Mouse (Mus musculus): ENCODE results near the gene Rpusd2. TPM values are rescaled to one million over a fixed set of nuclear protein-coding genes. Genes with fewer than 3 reads are reported as not detected.

Rpusd2 gene
- 4.4 and 4.5 TPM in 2 replicates for polyA plus RNA-seq (2014; fragmentation: Nextera tagmentation; extraction: Ambion mirVana)

DNA sequence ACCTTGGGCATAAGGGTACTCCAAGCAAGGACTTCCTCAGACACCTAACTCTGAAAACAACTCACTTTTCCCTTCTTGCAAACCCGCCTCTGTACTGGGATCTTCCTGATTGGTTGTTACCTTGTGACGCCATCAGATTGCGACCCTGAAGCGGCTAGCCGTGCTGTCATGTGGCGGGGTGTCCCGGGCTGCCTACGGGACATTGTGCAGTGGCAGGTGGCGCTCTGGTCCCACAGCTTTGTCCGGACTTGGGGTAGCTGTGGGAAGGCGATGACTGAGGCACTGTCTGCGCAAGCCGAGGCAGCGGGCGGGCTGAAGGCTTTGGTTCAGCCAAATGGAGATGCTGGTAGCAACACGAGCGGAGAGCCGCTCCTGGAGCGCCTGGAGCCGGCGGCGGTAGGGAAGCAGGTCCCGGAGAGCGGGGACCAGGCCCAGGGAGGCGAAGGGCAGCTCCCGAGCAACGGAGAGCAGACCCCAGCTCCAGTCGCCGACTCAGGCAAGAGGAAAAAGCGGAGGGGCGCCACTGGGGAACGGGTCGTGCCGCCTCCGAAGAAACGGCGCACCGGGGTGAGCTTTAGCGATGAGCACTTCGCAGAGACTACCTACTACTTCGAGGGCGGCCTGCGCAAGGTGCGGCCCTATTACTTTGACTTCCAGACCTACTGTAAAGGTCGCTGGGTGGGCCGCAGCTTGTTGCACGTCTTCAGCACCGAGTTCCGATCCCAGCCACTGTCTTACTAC is at the start of gene Rpusd2:
TSS of gene Rpusd2 (plus strand) at position 135 of the 741 bp plus-strand sequence.
- DNase-seq (peak; percentile 99), ATAC-seq (ENCODE audit: insufficient read depth) (peak; percentile 98)
- Histone ChIP-seq H3K9me3 (ENCODE audit: low read depth, low read length) (no peaks in the 10 kb centered on the region), H3K4me2 (peak within 1 kb of the TSS; percentile 66), H3K27ac (ENCODE audit: low read depth) (peak within 1 kb of the TSS; percentile 93), H3K4me1 (ENCODE audit: insufficient read depth) (no peaks in the 10 kb centered on the region), H3K9ac (peak within 1 kb of the TSS; percentile 84), H3K4me3 (ENCODE audit: low read depth, low read length) (peak within 1 kb of the TSS; percentile 94), H3K36me3 (ENCODE audit: insufficient read depth) (peaks cover 24% of the 10 kb centered on the region), H3K27me3 (ENCODE audit: insufficient read depth, low read length) (no peaks in the 10 kb centered on the region)
- TF ChIP-seq CTCF (IDR thresholded peaks at IDR 0.05; ENCODE audit: low read depth) = peak; percentile 31; the same call in 1 of the 2 replicates
- WGBS = under 1% methylated on average over 49 of the region's 49 CpGs

- H3K9ac ChIP-seq = no peak overlapping the region
- H3K4me3 ChIP-seq (ENCODE audit: low read depth, low read length) = no peak overlapping the region
- no peaks in the 10 kb centered on the region for H3K9me3 ChIP-seq (ENCODE audit: low read depth, low read length)
- ATAC-seq (ENCODE audit: insufficient read depth) = no peak
- H3K4me2 ChIP-seq = no peak overlapping the region
- 0 out of 2 replicates have a peak, but pooled peaks cover 5% of the 10 kb centered on the region for H3K27me3 ChIP-seq (ENCODE audit: insufficient read depth, low read length)
- H3K27ac ChIP-seq (ENCODE audit: low read depth) = no peak overlapping the region
- H3K4me1 ChIP-seq (ENCODE audit: insufficient read depth) = no peaks in the 10 kb centered on the region
- no peaks in the 10 kb centered on the region for H3K36me3 ChIP-seq (ENCODE audit: insufficient read depth)
- DNase-seq = no peak
- TF ChIP-seq CTCF (IDR thresholded peaks at IDR 0.05; ENCODE audit: low read depth) = no peak
- WGBS = 52% methylated on average over 5 of the region's 5 CpGs
Measured at GRCm38 (mm10) chr2:118995490-118995889, 39.1 kb upstream of the Rpusd2 start.

GRCm38 (mm10) chr2:118995919-118996797 is 38.4 kb upstream of the Rpusd2 start:
- no peak overlapping the region for H3K27ac ChIP-seq (ENCODE audit: low read depth)
- no peaks in the 10 kb centered on the region for H3K36me3 ChIP-seq (ENCODE audit: insufficient read depth)
- DNase-seq (no peak), ATAC-seq (ENCODE audit: insufficient read depth) (no peak)
- 41% methylated on average over 16 of the region's 16 CpGs for WGBS
- H3K27me3 ChIP-seq (ENCODE audit: insufficient read depth, low read length) = 0 out of 2 replicates have a peak, but pooled peaks cover 5% of the 10 kb centered on the region
- TF ChIP-seq CTCF (IDR thresholded peaks at IDR 0.05; ENCODE audit: low read depth) = no peak
- no peaks in the 10 kb centered on the region for H3K9me3 ChIP-seq (ENCODE audit: low read depth, low read length)
- H3K4me1 ChIP-seq (ENCODE audit: insufficient read depth) = no peaks in the 10 kb centered on the region
- H3K4me2 ChIP-seq = no peak overlapping the region
- no peak overlapping the region for H3K9ac ChIP-seq
- H3K4me3 ChIP-seq (ENCODE audit: low read depth, low read length) = no peak overlapping the region

DNA sequence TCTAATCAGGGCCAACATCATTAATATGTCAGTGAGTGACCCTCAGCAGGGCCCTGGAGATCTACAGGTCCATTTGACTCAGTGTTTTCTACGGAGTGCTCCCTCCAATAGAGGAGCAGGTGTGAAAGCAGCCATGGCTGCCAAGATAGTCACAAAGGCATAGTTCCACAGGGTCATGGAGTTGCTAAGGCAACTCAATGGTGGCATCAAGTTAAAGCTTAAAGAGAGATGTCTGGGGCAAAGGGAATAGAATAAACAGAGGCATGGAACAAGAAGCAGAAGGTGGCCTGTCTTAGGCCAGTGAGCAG is 37.8 kb upstream of the Rpusd2 start:
- WGBS = 61% methylated on average over 1 of the region's 1 CpGs
- DNase-seq = no peak
- Histone ChIP-seq H3K9ac (no peak overlapping the region), H3K4me1 (ENCODE audit: insufficient read depth) (no peaks in the 10 kb centered on the region), H3K36me3 (ENCODE audit: insufficient read depth) (no peaks in the 10 kb centered on the region), H3K27ac (ENCODE audit: low read depth) (no peak overlapping the region), H3K9me3 (ENCODE audit: low read depth, low read length) (no peaks in the 10 kb centered on the region), H3K4me2 (no peak overlapping the region), H3K27me3 (ENCODE audit: insufficient read depth, low read length) (0 out of 2 replicates have a peak, but pooled peaks cover 5% of the 10 kb centered on the region), H3K4me3 (ENCODE audit: low read depth, low read length) (no peak overlapping the region)
- ATAC-seq (ENCODE audit: insufficient read depth) = no peak
- TF ChIP-seq CTCF (IDR thresholded peaks at IDR 0.05; ENCODE audit: low read depth) = no peak

DNA sequence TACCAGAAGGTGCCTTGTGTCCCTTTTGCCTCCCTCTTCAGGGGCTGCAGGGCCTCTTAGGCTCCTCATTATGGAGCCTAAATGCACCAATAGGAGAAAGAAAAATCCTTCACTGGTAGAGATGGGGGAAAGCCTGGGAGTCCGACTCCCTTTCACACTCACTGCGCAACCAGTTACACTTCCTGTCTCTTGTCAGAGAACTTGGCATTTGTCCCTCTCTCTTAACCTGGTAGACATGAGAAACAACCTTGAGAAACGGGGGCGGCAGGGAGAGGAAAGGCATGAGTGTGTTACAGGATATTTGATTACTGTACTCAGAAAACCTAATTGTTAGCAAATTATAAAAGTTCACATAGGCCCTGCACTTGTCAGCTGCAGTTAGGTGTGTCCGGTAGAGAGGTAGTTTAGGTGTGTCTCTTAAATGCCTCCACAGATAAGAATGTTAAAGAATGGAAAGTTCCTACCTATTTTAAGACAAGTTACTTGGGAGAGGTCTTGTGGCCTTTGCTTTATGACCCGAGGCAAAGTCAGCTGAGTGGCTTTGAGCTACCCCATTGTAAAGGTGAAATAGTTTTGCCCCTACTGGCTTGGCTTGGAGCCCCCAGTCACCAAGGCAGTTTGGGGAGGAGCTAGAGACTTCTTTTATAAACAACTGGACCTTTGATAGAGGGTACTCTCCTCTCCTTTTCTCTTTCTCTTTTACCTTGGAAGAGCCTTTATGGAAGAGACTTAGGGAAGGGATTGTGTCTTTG is 36.3 kb upstream of the Rpusd2 start:
- Histone ChIP-seq H3K27ac (ENCODE audit: low read depth) (no peak overlapping the region), H3K9me3 (ENCODE audit: low read depth, low read length) (no peaks in the 10 kb centered on the region), H3K9ac (no peak overlapping the region), H3K27me3 (ENCODE audit: insufficient read depth, low read length) (0 out of 2 replicates have a peak, but pooled peaks cover 5% of the 10 kb centered on the region), H3K4me1 (ENCODE audit: insufficient read depth) (no peaks in the 10 kb centered on the region), H3K4me3 (ENCODE audit: low read depth, low read length) (no peak overlapping the region), H3K36me3 (ENCODE audit: insufficient read depth) (no peaks in the 10 kb centered on the region), H3K4me2 (no peak overlapping the region)
- WGBS = 61% methylated on average over 6 of the region's 6 CpGs
- DNase-seq (no peak), ATAC-seq (ENCODE audit: insufficient read depth) (no peak)
- no peak for TF ChIP-seq CTCF (IDR thresholded peaks at IDR 0.05; ENCODE audit: low read depth)

GRCm38 (mm10) chr2:118999025-118999639 is 35.5 kb upstream of the Rpusd2 start:
- DNase-seq = no peak
- WGBS = 61% methylated on average over 3 of the region's 3 CpGs
- ATAC-seq (ENCODE audit: insufficient read depth) = no peak

More at GRCm38 (mm10) chr2:118999025-118999639, 35.5 kb upstream of the Rpusd2 start:
- no peak overlapping the region for H3K27ac ChIP-seq (ENCODE audit: low read depth)
- no peaks in the 10 kb centered on the region for H3K36me3 ChIP-seq (ENCODE audit: insufficient read depth)
- H3K4me1 ChIP-seq (ENCODE audit: insufficient read depth) = no peaks in the 10 kb centered on the region
- H3K9me3 ChIP-seq (ENCODE audit: low read depth, low read length) = no peaks in the 10 kb centered on the region
- H3K27me3 ChIP-seq (ENCODE audit: insufficient read depth, low read length) = 0 out of 2 replicates have a peak, but pooled peaks cover 5% of the 10 kb centered on the region
- no peak for TF ChIP-seq CTCF (IDR thresholded peaks at IDR 0.05; ENCODE audit: low read depth)
- H3K9ac ChIP-seq = no peak overlapping the region
- no peak overlapping the region for H3K4me3 ChIP-seq (ENCODE audit: low read depth, low read length)
- H3K4me2 ChIP-seq = no peak overlapping the region
